Mouse (Mus musculus) spleen, embryonic (tissue): ENCODE data around the gene Usp29.
"Not testable (repeated sequence)": the region's sequence is repeated elsewhere in the genome, so short reads cannot be mapped to it uniquely, and the experiment has no call there.

Source experiments
- CTCF ChIA-PET: fragments of 350-600 bp; sonication (Branson Sonifier 250); formaldehyde crosslinking; loops from one replicate; lab custom pipeline; 2022; lab: Charles Lee

The Usp29 gene

DNA sequence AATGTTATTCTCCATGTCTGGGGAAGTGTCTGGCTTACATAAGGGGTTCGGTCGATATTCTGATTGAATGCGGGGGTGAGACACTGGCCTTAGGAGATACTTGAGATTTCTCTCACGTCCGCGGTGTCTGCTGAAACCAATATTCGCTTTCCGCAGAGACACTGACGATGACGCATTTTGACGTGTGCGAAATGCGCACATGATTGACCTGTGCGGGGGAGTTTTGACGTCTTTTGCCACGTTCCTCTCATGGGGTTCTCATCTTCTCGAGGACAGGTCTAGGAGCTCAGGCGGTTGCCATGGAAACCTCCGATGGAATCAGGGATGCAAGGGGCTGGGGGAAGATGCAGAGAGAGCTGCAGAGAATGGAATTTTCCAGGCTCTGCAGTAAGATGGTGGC, 144.1 kb downstream of the Usp29 start:
- CTCF ChIA-PET, result no interaction called here

DNA sequence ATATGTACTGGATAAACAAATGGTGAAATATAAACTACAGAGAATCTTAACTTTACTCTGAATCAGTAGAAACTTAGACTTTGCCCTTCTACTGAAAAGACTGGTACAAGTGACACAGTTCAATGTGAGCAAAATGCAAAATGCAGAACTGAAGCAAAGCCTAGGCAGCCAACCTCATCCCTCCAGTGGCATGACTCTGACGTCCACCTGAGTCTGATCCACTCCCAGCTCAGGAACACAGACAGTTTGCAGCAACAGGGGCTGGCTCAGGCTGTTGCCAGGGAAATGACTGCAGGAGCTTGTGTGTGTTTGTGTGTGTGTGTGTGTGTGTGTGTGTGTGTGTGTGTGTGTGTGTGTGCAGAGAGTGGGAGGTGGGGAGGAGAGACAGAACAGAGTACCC, 147.8 kb downstream of the Usp29 start:
- CTCF ChIA-PET, result no interaction called here

DNA sequence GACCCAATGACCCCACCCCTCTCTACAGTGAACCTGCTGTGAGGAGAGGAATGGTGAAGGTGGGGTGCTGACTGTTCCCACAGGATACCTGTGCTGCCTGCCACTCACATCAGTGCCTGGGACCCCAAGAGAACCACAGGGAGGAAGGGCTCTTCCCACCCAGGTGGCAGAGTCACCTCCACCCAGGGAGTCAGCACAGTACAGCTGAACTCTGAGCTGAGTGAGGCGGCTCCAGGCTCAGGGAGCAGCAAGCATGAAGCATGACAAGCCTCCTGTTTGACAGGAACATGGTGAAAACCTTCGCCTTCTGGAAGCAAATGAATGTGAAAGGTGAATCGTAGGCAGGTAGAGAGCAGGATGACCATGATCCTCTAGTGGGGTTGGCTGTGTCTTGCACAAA, 148.5 kb downstream of the Usp29 start:
- CTCF ChIA-PET, result not testable (repeated sequence)

DNA sequence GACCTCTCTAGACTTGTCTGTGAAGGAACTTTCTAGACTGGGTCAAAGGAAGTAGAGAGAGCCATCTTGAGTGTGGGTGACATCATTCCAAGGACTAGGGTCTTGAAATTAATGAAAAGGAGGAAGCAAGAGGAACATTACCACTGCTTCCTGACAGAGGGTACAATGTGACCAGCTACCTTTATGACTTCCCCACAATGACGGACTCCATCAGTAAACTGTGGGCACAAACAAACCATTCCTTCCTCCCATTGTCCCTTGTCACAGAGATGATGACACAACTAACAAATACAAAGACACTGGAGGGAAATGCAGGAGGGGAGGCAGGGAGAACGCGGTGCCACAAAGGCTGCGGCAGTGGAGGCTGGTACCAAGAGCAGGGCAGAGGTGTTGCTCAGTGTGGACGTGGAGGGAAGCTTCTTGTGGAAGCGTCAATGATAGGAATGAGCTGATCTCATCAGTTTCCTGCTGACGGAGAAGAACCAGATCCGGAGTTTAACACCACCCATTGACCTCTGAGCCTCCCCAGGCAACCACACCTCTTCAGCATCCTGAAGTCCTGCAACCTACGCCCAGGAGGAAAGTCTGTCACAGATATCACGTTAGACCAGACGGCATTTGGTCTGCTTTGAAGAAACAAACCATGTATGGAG, 149.3 kb downstream of the Usp29 start:
- CTCF ChIA-PET, result no interaction called here

DNA sequence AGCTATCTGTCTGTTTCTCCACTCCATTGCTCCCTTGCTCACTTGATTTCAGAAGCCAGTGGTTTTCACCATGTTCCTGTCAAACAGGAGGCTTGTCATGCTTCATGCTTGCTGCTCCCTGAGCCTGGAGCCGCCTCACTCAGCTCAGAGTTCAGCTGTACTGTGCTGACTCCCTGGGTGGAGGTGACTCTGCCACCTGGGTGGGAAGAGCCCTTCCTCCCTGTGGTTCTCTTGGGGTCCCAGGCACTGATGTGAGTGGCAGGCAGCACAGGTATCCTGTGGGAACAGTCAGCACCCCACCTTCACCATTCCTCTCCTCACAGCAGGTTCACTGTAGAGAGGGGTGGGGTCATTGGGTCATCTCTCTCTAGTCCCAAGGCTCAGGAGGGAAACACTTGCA, 150.5 kb downstream of the Usp29 start:
- CTCF ChIA-PET, result not testable (repeated sequence)

DNA sequence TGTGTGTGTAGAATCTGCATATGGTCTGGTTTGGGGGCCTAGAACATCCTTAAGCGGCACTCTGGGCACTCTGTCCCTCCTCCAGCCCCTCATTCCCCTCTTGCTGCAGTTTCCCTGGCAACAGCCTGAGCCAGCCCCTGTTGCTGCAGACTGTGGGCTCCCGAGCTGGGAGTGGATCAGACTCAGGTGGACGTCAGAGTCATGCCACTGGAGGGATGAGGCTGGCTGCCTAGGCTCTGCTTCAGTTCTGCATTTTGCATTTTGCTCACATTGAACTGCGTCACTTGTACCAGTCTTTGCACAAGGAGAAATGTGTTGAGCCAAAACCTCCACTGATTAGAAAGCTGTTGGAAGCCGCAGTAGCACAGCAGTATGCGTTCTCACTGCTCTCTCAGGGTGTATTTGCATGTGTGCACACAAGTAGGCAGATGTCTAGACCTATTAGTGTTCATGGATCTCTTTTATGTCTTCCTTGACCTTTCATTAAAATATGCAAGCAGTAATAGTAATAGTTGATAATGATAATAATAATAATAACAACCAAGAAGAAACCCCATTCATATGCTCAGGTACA, 151.2 kb downstream of the Usp29 start:
- CTCF ChIA-PET, result no interaction called here

DNA sequence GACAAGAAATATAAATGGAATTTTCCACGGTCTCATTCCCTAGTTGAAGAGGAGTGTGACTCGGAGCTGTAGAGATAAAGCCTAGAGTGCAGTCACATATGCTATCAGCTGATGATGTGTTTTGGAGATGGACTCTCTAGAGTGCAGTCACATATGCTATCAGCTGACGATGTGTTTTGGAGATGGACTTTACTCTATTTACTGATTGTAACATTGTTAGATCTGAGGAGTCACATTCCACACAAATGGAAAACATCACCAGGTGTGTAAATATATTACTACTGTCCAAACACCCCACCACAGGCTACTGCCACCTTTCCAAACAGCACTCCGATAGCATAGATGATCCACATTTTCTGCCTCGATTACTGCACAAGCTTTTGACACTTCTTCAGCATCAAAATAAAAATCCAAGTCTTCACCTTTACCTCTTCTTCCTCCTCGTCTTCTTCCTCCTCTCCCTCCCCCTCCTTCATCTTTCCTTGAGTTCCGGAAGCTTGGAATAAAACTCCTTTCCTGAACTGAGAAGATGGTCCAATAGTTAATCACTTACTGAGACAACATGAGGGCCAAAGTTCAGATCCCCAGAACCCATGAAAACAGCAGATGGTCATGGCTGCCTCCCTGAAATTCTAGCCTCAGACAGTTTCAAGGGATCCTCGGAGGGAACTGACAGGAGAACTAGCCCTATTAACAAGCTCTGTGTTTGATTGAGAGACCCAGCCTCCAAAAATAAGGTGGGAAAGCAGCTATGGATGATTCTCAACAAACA, 153.2 kb downstream of the Usp29 start:
- CTCF ChIA-PET, result no interaction called here

DNA sequence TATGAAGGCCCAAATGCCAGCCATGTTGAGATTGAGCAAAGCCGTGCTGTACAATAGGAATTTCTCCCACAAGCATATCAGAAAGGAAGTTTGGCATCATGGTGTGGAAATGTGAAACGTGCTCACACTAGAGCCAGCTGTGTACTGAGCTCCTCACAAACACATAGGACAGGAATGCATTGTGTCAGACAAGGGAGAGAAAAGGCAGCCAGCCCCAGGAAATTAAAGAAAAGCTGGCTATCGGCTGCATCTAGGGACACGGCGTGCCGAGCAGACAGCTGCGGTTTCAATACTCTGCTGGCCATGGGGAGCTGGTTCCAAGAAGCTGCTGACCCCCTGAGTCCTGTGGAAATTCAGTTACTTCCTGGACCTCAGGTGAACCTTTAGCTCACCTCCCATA, 155.0 kb downstream of the Usp29 start:
- CTCF ChIA-PET, result no interaction called here

DNA sequence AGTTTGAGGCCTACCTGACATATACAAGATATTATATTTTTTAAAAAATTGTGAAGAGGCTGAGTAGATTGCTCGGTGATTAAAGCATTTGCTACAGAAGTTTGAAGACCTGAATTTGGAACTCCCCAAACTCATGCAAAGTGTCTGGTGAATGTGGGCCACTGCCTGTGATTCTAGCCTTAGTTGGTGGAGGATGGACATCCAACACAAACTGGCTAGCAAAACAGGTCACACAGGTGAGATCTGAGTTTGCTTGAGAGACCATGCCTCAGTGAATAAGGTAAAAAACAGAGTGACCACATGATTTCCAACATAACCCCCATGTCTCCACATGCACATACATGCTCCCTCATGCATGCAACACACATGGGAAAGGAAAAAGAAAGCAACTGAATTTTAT, 156.5 kb downstream of the Usp29 start:
- CTCF ChIA-PET, result no interaction called here

DNA sequence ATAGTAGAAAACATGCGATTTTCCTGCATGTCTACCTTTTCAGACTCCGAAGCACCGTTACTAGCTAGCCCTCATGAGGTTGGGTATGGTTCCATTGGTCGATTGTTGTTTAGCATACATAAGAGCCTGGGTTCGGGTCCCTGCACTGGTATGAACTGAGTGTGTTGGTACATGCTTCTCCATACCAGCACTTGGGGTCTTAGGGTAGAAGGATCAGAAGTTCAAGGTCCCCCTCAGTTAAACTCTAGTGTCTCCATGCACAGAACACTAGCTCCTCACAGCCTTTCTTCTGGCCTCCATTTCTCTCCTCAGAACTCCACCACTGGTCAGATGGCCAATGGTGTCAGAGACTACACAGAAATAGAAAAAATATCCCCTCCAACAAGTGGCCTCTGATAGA, 159.5 kb downstream of the Usp29 start:
- CTCF ChIA-PET, result no interaction called here

DNA sequence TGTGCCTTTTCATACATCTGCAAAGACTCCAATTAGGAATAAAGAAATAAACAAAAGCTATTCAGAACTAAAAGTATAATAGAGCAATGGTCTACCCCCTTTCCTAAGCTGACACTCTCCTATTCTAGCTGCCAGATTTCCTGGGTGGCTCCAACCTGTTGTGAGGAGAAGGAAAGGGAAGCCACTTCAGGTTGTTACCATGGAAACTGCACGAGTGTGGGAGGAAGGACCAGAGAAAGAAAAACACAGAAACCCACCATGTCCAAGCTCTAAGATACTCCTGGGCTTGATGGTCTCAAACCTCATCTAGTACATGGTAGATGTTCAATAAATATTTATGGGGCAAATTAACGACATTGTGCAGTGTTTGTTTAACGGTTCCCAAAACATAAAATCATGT, 160.8 kb downstream of the Usp29 start:
- CTCF ChIA-PET, result no interaction called here

DNA sequence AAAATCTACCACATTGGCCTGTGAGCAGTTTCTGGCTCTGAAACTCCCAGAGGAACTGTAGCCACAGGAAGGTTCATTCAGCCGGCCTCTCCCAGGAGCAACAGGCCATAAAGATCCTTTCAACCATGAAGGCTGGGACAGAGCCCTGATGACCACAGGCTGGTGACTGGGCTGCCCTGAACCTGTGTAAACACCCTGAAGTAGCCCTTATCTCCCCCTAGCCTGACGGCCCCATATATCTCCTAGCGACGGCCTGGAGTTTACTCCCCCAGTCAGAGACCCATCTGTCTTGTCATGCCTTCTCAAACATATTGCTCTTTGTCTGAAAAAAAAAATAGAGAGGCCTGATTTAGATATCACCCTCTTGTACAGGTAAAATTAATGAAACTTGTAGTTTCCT, 166.6 kb downstream of the Usp29 start:
- CTCF ChIA-PET, result not testable (repeated sequence)

DNA sequence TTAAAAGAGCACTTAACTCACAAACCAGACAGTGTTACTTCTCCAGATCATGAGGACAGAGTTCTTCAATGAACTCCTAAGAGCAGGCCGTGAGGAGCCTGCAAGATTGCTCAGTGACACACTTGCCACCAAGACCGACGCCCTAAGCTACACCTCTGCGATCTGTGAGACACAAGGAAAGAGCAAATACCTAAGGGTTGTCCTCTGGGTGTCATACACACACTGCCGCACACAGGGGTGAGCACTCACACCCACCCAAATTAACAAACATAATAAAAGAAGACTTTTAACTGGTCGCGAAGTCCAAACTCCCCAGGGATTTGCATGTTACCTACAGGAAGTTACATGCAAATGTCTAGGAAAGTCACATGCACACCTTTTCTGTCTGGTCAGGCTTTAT, 170.3 kb downstream of the Usp29 start:
- CTCF ChIA-PET, result no interaction called here

DNA sequence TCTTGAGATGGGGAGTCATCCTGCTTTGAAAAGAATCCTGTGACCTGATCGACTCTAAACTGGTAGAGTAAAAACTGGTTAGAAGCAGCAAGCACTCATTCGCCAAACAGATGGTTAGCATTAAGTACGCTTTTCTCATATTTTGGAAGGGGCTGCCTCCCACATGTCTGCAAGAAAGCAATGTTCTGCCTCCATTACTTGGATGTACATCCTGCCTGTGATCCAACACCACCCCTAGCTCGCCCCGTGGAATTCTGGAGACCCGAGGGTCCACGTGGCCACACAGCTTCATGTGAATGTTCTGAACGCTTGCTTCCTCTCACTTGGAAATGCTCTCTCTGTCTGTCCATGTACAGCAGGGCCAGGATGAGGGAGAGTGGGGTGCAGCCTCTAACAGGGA, 173.1 kb downstream of the Usp29 start:
- CTCF ChIA-PET, result no interaction called here

DNA sequence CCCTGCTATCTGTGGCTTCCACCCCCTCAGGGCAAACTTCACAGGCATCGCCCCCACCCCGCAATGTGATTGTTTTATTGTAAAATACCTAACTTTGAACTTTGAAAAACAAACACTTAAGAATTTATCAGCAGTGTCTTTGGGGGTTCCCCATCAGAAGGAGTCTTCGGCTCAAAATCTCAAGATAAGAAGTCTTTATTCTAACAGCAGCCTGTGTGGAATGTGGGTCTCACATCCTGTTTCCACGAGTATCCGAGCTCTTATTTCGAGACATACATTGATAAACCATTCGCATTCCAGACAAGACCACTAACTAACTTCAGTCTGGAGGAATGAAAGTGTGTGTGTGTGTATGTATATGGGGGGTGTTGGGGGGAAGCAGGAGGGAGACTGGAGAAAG, 180.1 kb downstream of the Usp29 start:
- CTCF ChIA-PET, result interaction anchor here (0.7 kb wide), 1 partner anchor 393 kb away, joined by 19 read pairs; no protein-coding TSS in a partner anchor

DNA sequence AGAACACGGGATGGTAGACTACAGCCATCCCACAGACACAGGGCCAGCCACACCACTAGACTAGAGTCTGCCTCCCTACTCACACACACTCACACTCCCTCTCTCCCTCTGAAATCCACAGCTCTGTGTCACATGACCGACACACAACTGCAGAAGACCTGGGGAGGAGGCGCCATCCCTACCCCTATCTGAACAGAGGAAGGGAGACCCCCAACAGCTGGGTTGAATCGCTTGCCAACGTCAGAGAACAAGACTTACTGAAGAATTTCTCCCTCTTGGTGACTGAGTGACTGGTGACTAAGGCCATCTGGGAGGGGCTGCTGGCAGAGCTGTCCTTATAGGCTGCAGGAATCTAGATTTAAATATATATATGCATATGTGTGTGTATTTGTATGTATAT, 181.4 kb downstream of the Usp29 start:
- CTCF ChIA-PET, result no interaction called here

DNA sequence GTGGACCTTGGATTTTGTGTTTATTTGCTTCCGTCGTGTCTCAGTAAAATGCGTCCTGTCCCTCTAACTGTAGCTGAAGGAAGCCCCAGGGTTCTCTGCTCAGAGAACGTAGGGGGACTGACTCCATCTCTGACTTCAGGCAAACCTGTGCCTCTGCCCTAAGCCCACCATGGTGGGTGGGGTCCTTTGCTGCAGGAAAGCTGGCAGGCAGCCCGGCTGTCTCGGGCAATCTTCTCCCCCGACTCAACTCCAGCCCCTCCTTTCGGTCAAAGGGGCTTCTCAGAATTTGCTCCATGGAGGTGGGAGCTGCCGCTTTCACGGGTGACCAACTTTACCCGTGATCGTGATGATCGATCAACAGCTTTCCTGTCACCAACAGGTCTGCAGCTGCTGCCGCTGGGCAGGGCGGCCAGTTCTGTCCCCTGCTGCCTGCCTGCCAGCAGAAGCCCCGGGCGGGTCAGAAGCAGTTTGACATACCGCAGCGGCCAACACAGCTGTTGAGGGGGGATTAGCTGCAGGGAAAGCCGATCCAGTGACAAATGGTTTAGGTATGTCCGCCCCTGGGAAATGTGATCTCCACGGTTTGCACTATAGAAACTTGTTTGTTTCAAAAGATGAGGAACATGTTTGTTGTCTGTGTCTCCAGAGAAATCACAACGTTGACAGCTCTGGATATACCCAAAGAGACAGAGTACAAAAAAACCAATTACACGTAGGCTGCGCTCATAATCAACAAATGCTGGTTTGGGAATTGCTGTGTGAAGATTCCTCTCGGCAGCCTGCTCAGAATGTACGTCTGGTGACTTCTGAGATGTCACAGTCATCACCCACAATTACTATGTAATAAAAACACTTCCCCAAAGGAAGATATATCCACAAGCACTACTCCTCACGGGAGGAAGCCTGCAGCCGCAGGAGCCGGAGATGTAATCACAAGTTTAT, 183.3 kb downstream of the Usp29 start:
- CTCF ChIA-PET, result no interaction called here

DNA sequence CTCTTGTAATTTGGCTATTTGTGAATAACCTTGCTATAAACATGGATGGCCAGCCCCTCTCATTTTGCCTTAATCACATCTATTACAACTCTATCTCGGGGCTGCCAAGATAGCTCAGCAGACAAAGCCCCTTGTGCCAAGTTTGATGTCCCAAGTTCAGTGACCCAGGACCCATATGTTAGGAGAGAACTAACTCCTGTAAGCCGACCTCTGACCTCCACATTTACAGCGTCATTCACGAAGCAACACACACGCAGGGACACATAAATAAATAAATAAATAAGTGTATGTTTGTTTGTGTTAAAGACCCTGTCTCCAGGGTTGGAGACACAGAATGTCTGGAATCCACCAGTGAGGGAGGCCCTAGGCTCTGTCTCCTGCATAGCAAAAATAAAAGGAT, 186.7 kb downstream of the Usp29 start:
- CTCF ChIA-PET, result no interaction called here

DNA sequence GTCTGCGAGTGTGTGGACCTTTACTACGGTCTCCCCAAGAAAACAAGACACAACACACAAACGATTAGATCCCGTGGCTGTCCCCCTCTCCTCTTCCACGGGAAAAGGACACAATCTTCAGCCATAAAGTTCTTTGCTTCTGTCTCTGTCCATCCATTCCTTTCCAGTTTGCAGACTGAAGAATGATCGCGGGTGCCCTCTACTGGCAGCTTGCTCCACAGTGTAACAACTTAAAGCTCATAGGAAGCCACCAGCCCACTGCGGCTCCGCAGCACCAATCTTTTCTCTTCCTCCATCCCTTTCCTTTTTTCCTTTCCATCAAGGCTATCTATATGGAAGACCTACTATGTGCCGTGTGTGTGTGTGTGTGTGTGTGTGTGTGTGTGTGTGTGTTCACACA, 187.9 kb downstream of the Usp29 start:
- CTCF ChIA-PET, result interaction anchor here (0.6 to 0.7 kb wide), 3 partner anchors 89 to 281 kb away, joined by 4 to 13 read pairs (median 4); no protein-coding TSS in a partner anchor

DNA sequence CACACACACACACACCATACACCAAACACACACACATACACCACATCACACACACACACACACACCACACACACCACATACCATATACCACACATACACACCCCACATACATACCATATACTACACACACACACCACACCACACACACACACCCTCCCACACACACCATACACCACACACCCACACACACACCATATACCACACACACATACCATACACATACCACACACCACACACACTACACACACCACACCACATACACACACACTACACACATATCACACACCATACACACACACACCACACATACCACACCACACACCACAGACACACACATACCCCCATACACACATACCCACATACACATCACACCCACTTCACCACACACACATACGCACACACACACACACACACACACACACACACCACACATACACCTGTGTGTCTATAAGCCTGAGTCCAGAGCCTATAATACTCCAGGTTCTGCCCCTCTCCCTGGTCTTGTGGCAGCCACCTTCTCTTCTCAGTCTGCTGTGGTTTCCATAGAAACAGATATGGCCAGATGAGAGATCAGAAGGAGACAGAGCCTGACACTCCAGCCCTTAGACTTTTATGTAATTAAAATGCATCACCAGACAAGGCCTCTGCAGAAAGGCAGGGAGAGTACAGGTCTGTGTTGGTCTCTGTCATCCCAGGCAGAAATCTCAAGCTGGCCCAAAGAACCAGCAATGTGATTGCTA, 188.9 kb downstream of the Usp29 start:
- CTCF ChIA-PET, result interaction anchor here (0.7 kb wide), 1 partner anchor 88 kb away, joined by 13 read pairs; no protein-coding TSS in a partner anchor

DNA sequence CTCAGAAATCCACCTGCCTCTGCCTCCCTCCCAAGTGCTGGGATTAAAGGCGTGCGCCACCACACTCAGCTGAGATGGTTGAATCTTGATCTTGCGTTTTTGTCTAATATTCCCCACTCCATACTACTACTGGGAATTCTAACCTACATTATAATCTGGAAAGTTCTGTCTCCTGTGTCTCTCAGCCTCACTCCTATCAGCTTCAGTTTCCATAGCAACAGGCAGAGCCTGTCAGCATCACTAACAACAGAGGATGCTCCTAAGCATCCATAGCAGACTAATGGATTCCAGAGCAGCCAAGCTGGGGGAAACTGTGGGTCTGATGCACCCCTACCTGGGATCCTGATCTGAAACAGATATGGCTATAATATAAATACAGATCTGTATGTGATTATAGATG, 193.1 kb downstream of the Usp29 start:
- CTCF ChIA-PET, result no interaction called here
